Mouse (Mus musculus): Measurements from ENCODE around the gene Rbms3. TPM values are rescaled to one million over a fixed set of nuclear protein-coding genes. Genes with fewer than 3 reads are reported as not detected.

The Rbms3 gene
- total RNA-seq (2021), result 10 to 100 TPM in 1 of 2 experiments, 1 to 10 TPM in 1; 8.8 to 12.5 TPM
- 8.1 and 10.2 TPM in 2 replicates for polyA plus RNA-seq (2012; rRNA removed)
- long read RNA-seq, partial matches to known transcripts, result 0 of 1 reads
- long read RNA-seq, other reads (novel, unspliced or antisense), result 1 of 1 reads

DNA sequence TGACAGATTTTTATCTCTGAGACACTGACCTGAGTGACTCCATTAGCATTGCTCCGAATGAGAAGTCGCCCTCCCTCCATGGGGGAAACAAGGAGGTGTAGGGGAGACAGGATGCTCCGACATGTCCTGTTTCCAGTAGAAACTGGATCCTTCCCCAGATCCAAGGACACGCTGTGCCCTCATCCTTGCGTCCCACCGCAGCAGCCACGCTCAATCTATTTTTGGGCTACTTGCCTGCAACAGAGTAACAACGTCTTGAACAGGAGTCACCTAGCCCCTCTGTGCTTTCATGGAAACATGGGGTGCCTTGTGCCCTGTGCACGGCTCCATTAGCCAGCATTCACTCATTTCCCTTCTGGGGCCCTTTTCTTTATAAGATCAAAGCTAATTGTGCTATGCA lies at the start of gene Rbms3:
Gene Rbms3 (minus strand): TSS at position 143 of the 400 bp plus-strand sequence.
- Histone ChIP-seq H3K79me2 (replicated peaks; ENCODE audit: control insufficient read depth, insufficient read depth, low read length) (no peaks in the 10 kb centered on the region), H3K4me3 (no peak within 1 kb of the TSS), H3K9ac (ENCODE audit: low read depth, low read length) (no peak within 1 kb of the TSS), H3K27ac (no peak within 1 kb of the TSS), H3K36me3 (ENCODE audit: control insufficient read depth, insufficient read depth, low read length) (no peaks in the 10 kb centered on the region), H3K27me3 (ENCODE audit: control insufficient read depth, insufficient read depth, low read length) (no peaks in the 10 kb centered on the region), H3K4me1 (ENCODE audit: control insufficient read depth, insufficient read depth, low read length) (no peaks in the 10 kb centered on the region)
- intact Hi-C loops (cut with DNase I), result no loop called here
- TF ChIP-seq POLR2A (IDR thresholded peaks at IDR 0.05; ENCODE audit: insufficient read depth, low read depth, low read length) (no peak), EP300 (IDR thresholded peaks at IDR 0.05; ENCODE audit: insufficient read depth, low read depth, low read length) (no peak), CTCF (IDR thresholded peaks at IDR 0.05) (no peak)
- WGBS, result 66% methylated on average over 9 of the region's 9 CpGs
- DNase-seq, result no peak

DNA sequence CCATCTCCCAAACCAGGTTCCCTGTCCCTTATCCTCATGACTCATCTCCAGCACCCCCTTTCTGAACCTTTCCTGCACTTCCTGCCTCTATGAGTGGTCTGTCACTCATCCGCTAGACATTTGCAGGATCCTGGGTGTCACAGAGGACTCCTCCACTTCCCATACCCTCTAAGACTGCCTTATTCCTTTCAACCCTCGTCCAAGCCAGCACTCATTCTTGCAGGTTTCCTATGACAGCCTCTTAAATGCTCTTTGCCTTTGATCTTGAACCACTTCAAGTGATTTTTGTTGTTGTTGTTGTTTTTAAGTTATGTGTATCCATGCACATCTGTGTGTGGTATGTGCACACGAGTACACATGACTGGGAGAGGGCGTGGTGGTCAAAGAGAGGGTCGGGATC lies 43.6 kb upstream of the Rbms3 start:
- 73% methylated on average over 5 of the region's 5 CpGs for WGBS
- no peak for DNase-seq
- Histone ChIP-seq H3K4me1 (ENCODE audit: control insufficient read depth, insufficient read depth, low read length) (no peaks in the 10 kb centered on the region), H3K4me3 (no peak overlapping the region), H3K36me3 (ENCODE audit: control insufficient read depth, insufficient read depth, low read length) (no peaks in the 10 kb centered on the region), H3K79me2 (replicated peaks; ENCODE audit: control insufficient read depth, insufficient read depth, low read length) (no peaks in the 10 kb centered on the region), H3K9ac (ENCODE audit: low read depth, low read length) (no peak overlapping the region), H3K27ac (no peak overlapping the region), H3K27me3 (ENCODE audit: control insufficient read depth, insufficient read depth, low read length) (no peaks in the 10 kb centered on the region)
- TF ChIP-seq CTCF (IDR thresholded peaks at IDR 0.05) (no peak), POLR2A (IDR thresholded peaks at IDR 0.05; ENCODE audit: insufficient read depth, low read depth, low read length) (no peak), EP300 (IDR thresholded peaks at IDR 0.05; ENCODE audit: insufficient read depth, low read depth, low read length) (no peak)
- intact Hi-C loops (cut with DNase I), result no loop called here

DNA sequence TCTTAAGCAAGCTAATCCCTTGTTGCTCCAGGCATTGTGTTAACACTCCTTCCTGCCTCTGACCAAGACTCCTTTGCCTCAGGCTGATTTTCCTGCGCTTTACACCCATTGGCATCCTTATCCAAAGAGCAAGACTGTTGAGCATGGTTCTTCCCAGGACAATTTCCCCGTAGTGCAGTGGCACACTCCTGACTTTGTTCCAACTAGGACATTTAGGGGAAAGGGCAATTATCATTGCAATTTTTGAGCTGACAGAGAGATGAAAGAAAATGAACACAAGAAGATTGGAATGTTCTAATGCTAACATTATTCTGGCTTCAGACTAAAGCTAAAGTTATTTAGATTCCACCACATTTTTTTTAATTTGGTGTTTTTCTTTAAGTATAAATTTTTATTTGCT lies 24.9 kb upstream of the Rbms3 start:
- WGBS, result 49% methylated on average over 2 of the region's 2 CpGs
- no peak overlapping the region for H3K4me3 ChIP-seq
- DNase-seq, result no peak
- no peak overlapping the region for H3K27ac ChIP-seq
- TF ChIP-seq POLR2A (IDR thresholded peaks at IDR 0.05; ENCODE audit: insufficient read depth, low read depth, low read length), result no peak
- TF ChIP-seq CTCF (IDR thresholded peaks at IDR 0.05), result no peak
- TF ChIP-seq EP300 (IDR thresholded peaks at IDR 0.05; ENCODE audit: insufficient read depth, low read depth, low read length), result no peak
- intact Hi-C loops (cut with DNase I), result no loop called here
- no peak overlapping the region for H3K9ac ChIP-seq (ENCODE audit: low read depth, low read length)
- no peaks in the 10 kb centered on the region for H3K4me1 ChIP-seq (ENCODE audit: control insufficient read depth, insufficient read depth, low read length)
- H3K27me3 ChIP-seq (ENCODE audit: control insufficient read depth, insufficient read depth, low read length), result no peaks in the 10 kb centered on the region
- no peaks in the 10 kb centered on the region for H3K79me2 ChIP-seq (replicated peaks; ENCODE audit: control insufficient read depth, insufficient read depth, low read length)
- no peaks in the 10 kb centered on the region for H3K36me3 ChIP-seq (ENCODE audit: control insufficient read depth, insufficient read depth, low read length)

- Histone ChIP-seq H3K4me3 (no peak overlapping the region), H3K4me1 (ENCODE audit: control insufficient read depth, insufficient read depth, low read length) (no peaks in the 10 kb centered on the region), H3K27me3 (ENCODE audit: control insufficient read depth, insufficient read depth, low read length) (no peaks in the 10 kb centered on the region), H3K79me2 (replicated peaks; ENCODE audit: control insufficient read depth, insufficient read depth, low read length) (no peaks in the 10 kb centered on the region), H3K9ac (ENCODE audit: low read depth, low read length) (no peak overlapping the region), H3K27ac (no peak overlapping the region), H3K36me3 (ENCODE audit: control insufficient read depth, insufficient read depth, low read length) (no peaks in the 10 kb centered on the region)
- WGBS, result 28% methylated on average over 5 of the region's 5 CpGs
- intact Hi-C loops (cut with DNase I), result no loop called here
- no peak for DNase-seq
- TF ChIP-seq EP300 (IDR thresholded peaks at IDR 0.05; ENCODE audit: insufficient read depth, low read depth, low read length) (no peak), CTCF (IDR thresholded peaks at IDR 0.05) (no peak), POLR2A (IDR thresholded peaks at IDR 0.05; ENCODE audit: insufficient read depth, low read depth, low read length) (no peak)
Measured at GRCm38 (mm10) chr9:117653641-117654040, 23.9 kb upstream of the Rbms3 start.

DNA sequence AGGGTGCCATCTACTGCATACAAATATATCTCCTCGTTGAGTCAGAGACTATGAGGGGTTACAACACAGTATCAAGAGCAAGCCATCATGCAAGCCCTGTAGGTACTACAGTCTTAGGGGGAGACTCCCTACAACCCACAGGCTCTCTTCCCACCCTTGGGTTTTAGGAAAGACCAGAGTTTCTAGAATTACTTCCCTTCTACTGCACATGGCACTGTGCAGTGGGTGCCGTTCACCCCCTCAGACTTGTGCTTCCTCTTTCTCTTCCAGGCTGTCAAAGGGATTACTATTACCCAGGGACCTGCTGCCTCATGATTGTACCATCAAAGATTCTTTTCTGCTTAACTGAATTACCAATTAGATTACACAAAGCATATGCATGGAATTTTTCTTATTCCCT lies 16.4 kb upstream of the Rbms3 start:
- Histone ChIP-seq H3K36me3 (ENCODE audit: control insufficient read depth, insufficient read depth, low read length) (no peaks in the 10 kb centered on the region), H3K27me3 (ENCODE audit: control insufficient read depth, insufficient read depth, low read length) (peaks cover 2% of the 10 kb centered on the region; the same call in 1 of the 2 replicates), H3K79me2 (replicated peaks; ENCODE audit: control insufficient read depth, insufficient read depth, low read length) (no peaks in the 10 kb centered on the region), H3K27ac (no peak overlapping the region), H3K9ac (ENCODE audit: low read depth, low read length) (no peak overlapping the region), H3K4me1 (ENCODE audit: control insufficient read depth, insufficient read depth, low read length) (no peaks in the 10 kb centered on the region), H3K4me3 (no peak overlapping the region)
- intact Hi-C loops (cut with DNase I), result no loop called here
- 87% methylated on average over 2 of the region's 2 CpGs for WGBS
- no peak for DNase-seq
- TF ChIP-seq EP300 (IDR thresholded peaks at IDR 0.05; ENCODE audit: insufficient read depth, low read depth, low read length) (no peak), CTCF (IDR thresholded peaks at IDR 0.05) (no peak), POLR2A (IDR thresholded peaks at IDR 0.05; ENCODE audit: insufficient read depth, low read depth, low read length) (no peak)

- Histone ChIP-seq H3K4me1 (ENCODE audit: control insufficient read depth, insufficient read depth, low read length) (no peaks in the 10 kb centered on the region), H3K4me3 (no peak overlapping the region), H3K79me2 (replicated peaks; ENCODE audit: control insufficient read depth, insufficient read depth, low read length) (no peaks in the 10 kb centered on the region), H3K27ac (no peak overlapping the region), H3K36me3 (ENCODE audit: control insufficient read depth, insufficient read depth, low read length) (no peaks in the 10 kb centered on the region), H3K27me3 (ENCODE audit: control insufficient read depth, insufficient read depth, low read length) (peaks cover 2% of the 10 kb centered on the region; the same call in 1 of the 2 replicates), H3K9ac (ENCODE audit: low read depth, low read length) (no peak overlapping the region)
- intact Hi-C loops (cut with DNase I), result no loop called here
- TF ChIP-seq CTCF (IDR thresholded peaks at IDR 0.05) (no peak), EP300 (IDR thresholded peaks at IDR 0.05; ENCODE audit: insufficient read depth, low read depth, low read length) (no peak), POLR2A (IDR thresholded peaks at IDR 0.05; ENCODE audit: insufficient read depth, low read depth, low read length) (no peak)
- no peak for DNase-seq
- WGBS, result 82% methylated on average over 4 of the region's 4 CpGs
Measured at GRCm38 (mm10) chr9:117641090-117641782, 11.5 kb upstream of the Rbms3 start.
